Mouse (Mus musculus) liver, embryonic 11.5 days (tissue): ENCODE measurements around the gene Trem2. TPM values are rescaled to one million over a fixed set of nuclear protein-coding genes. Genes with fewer than 3 reads are reported as not detected.

ENCODE experiments used
- ATAC-seq: fragments of 200-750 bp; cut with Nextera tagmentation; replicated peaks from 2 replicates; pipeline ENCODE4 v1.8.0; 2017; ENCODE audit warnings: moderate number of reproducible peaks, mild to moderate bottlenecking, moderate TSS enrichment, moderate library complexity; ENCODE audit not compliant: low FRiP score
- DNase-seq: peaks from one replicate; pipeline ENCODE4 v3.0.0-alpha.2; 2017; ENCODE audit warnings: low spot score
- H3K27ac ChIP-seq: fragments of 300-500 bp; sonication (generic); 2 replicates; pipeline ENCODE4 v1.5.1; 2014; ENCODE audit warnings: mild to moderate bottlenecking, low read depth, low read length, control low read depth
- H3K27me3 ChIP-seq: fragments of 300-500 bp; sonication (generic); replicated peaks from 2 replicates; pipeline ENCODE4 v1.6.1; 2014; ENCODE audit warnings: low read length, mixed read lengths; ENCODE audit not compliant: control insufficient read depth, insufficient read depth
- H3K36me3 ChIP-seq: fragments of 300-500 bp; sonication (generic); 2 replicates; pipeline ENCODE4 v1.6.1; 2014; ENCODE audit warnings: mild to moderate bottlenecking, low read length, moderate library complexity, mixed read lengths; ENCODE audit not compliant: control insufficient read depth, insufficient read depth
- H3K4me1 ChIP-seq: fragments of 300-500 bp; sonication (generic); replicated peaks from 2 replicates; pipeline ENCODE4 v1.6.1; 2014; ENCODE audit warnings: low read length, mixed read lengths; ENCODE audit not compliant: control insufficient read depth, insufficient read depth
- H3K4me2 ChIP-seq: fragments of 300-500 bp; sonication (generic); 2 replicates; pipeline ENCODE4 v1.6.1; 2014; ENCODE audit warnings: mild to moderate bottlenecking, control low read depth, moderate library complexity
- H3K4me3 ChIP-seq: fragments of 300-500 bp; sonication (generic); 2 replicates; pipeline ENCODE4 v1.5.1; 2014; ENCODE audit warnings: low read depth, low read length, control low read depth
- H3K9ac ChIP-seq: fragments of 300-500 bp; sonication (generic); 2 replicates; pipeline ENCODE4 v1.6.1; 2014; ENCODE audit warnings: low read depth, low read length, control low read depth
- H3K9me3 ChIP-seq: fragments of 300-500 bp; sonication (generic); 2 replicates; pipeline ENCODE4 v1.6.1; 2016; ENCODE audit warnings: low read length, inconsistent platforms, mixed read lengths; ENCODE audit not compliant: control insufficient read depth
- WGBS: fragments of 180-500 bp; shearing (Covaris S2); extraction: QIAGEN DNeasy Blood & Tissue Kit; methylation state at CpG from one replicate; pipeline ENCODE4 v1.1.7; 2014; 5-methylcytosine and 5-hydroxymethylcytosine counted together
- polyA plus RNA-seq: library from polyadenylated mRNA; unstranded; fragments of >200 nt; fragmentation: Nextera tagmentation; extraction: Ambion mirVana; gene quantifications from 2 replicates; pipeline ENCODE4 v1.2.1, GENCODE M21; 2014

Gene Trem2
- polyA plus RNA-seq, 1 experiment from 2014 or later, result 4.7 TPM

- H3K9me3 ChIP-seq, result no peaks in the 10 kb centered on the region
- no peaks in the 10 kb centered on the region for H3K27me3 ChIP-seq
- peaks cover 16% of the 10 kb centered on the region for H3K4me1 ChIP-seq
- DNase-seq (no peak), ATAC-seq (no peak)
- WGBS, result 95% methylated on average over 4 of the region's 4 CpGs
- H3K27ac ChIP-seq, result no peak overlapping the region
- H3K9ac ChIP-seq, result no peak overlapping the region
- H3K4me3 ChIP-seq, result no peak overlapping the region
- H3K36me3 ChIP-seq, result peaks cover 16% of the 10 kb centered on the region
- H3K4me2 ChIP-seq, result no peak overlapping the region
Measured at GRCm38 (mm10) chr17:48401710-48402109, 55.5 kb downstream of the Trem2 start.

DNA sequence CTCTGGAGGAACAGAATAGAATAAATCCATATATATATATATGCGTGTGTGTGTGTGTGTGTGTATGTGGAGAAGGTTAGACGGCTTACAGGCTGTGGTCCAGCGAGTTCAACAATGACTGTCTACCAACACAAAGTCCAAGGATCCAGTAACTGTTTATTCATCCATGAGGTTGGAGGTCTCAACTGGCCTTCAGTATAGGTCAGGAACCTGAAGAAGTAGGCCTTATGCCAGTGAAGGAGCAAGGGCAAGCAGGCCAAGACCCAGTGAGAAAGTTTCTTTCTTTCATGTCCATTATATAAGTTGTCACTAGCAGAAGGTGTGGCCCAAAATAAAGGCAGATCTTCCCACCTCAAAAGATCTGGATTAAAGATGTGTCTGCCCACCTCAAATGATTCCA, 56.5 kb downstream of the Trem2 start:
- DNase-seq (no peak), ATAC-seq (no peak)
- Histone ChIP-seq H3K9me3 (no peaks in the 10 kb centered on the region), H3K27ac (no peak overlapping the region), H3K4me2 (no peak overlapping the region), H3K4me3 (no peak overlapping the region), H3K27me3 (no peaks in the 10 kb centered on the region), H3K9ac (no peak overlapping the region), H3K4me1 (peaks cover 19% of the 10 kb centered on the region), H3K36me3 (peaks cover 16% of the 10 kb centered on the region)
- 83% methylated on average over 3 of the region's 3 CpGs for WGBS

Other genes with a start within 250 kb of the Trem2 start
- gene 9830107B12Rik, start 200.1 kb upstream of the Trem2 start, polyA plus RNA-seq, result 0.05 TPM in 1 of 2 replicates, not detected in the other
- not detected in 2 replicates for gene A530064D06Rik, start 179.1 kb upstream of the Trem2 start, polyA plus RNA-seq
- gene Trem1, start 113.6 kb upstream of the Trem2 start, polyA plus RNA-seq, result 0.36 and 0.89 TPM in 2 replicates
- gene Trem3, start 98.6 kb upstream of the Trem2 start, polyA plus RNA-seq, result 1.4 and 1.9 TPM in 2 replicates
- 2.5 and 2.9 TPM in 2 replicates for gene Treml4, start 82.1 kb upstream of the Trem2 start, polyA plus RNA-seq
- gene Treml2, start 46.9 kb upstream of the Trem2 start, polyA plus RNA-seq, result 3.9 and 4.8 TPM in 2 replicates
- 1.6 and 1.7 TPM in 2 replicates for gene B430306N03Rik, start 30.3 kb upstream of the Trem2 start, polyA plus RNA-seq
- 33.2 and 36.3 TPM in 2 replicates for gene Treml1, start 13.5 kb downstream of the Trem2 start, polyA plus RNA-seq
- gene Nfya, start 63.5 kb downstream of the Trem2 start, polyA plus RNA-seq, result 18.7 and 20.4 TPM in 2 replicates
- 76.8 and 80.2 TPM in 2 replicates for gene Oard1, start 63.6 kb downstream of the Trem2 start, polyA plus RNA-seq
- gene Apobec2, start 86.5 kb downstream of the Trem2 start, polyA plus RNA-seq, result 2.5 and 3.0 TPM in 2 replicates
- gene Tspo2, start 105.1 kb downstream of the Trem2 start, polyA plus RNA-seq, result 68.1 and 68.7 TPM in 2 replicates
- 1.0 and 2.0 TPM in 2 replicates for gene Unc5cl, start 108.5 kb downstream of the Trem2 start, polyA plus RNA-seq